Mouse (Mus musculus) liver, embryonic 15.5 days (tissue): ENCODE results near the gene Fbxw18. TPM values are rescaled to one million over a fixed set of nuclear protein-coding genes. Genes with fewer than 3 reads are reported as not detected.
"Not testable (repeated sequence)": the region's sequence is repeated elsewhere in the genome, so short reads cannot be mapped to it uniquely, and the experiment has no call there.

ENCODE experiments used
- ATAC-seq: fragments of 200-750 bp; cut with Nextera tagmentation; 2 replicates; pipeline ENCODE4 v1.8.0; 2017; ENCODE audit warnings: moderate number of reproducible peaks, mild to moderate bottlenecking, moderate library complexity; ENCODE audit not compliant: insufficient read depth
- H3K27ac ChIP-seq: fragments of 300-500 bp; sonication (generic); replicated peaks from 2 replicates; pipeline ENCODE4 v1.5.1; 2015; ENCODE audit warnings: mild to moderate bottlenecking, inconsistent platforms
- H3K27me3 ChIP-seq: fragments of 300-500 bp; sonication (generic); 2 replicates; pipeline ENCODE4 v1.6.1; 2015; ENCODE audit warnings: mild to moderate bottlenecking, inconsistent platforms
- H3K36me3 ChIP-seq: fragments of 300-500 bp; sonication (generic); replicated peaks from 2 replicates; pipeline ENCODE4 v1.6.1; 2015; ENCODE audit warnings: moderate library complexity, mild to moderate bottlenecking, inconsistent platforms
- H3K4me1 ChIP-seq: fragments of 300-500 bp; sonication (generic); replicated peaks from 2 replicates; pipeline ENCODE4 v1.6.1; 2015; ENCODE audit warnings: inconsistent platforms
- H3K4me2 ChIP-seq: fragments of 300-500 bp; sonication (generic); 2 replicates; pipeline ENCODE4 v1.6.1; 2015; ENCODE audit warnings: moderate library complexity, mild to moderate bottlenecking, inconsistent platforms
- H3K4me3 ChIP-seq: fragments of 300-500 bp; sonication (generic); replicated peaks from 2 replicates; pipeline ENCODE4 v1.5.1; 2015; ENCODE audit warnings: mild to moderate bottlenecking, inconsistent platforms
- H3K9ac ChIP-seq: fragments of 300-500 bp; sonication (generic); 2 replicates; pipeline ENCODE4 v1.6.1; 2015; ENCODE audit warnings: moderate library complexity, mild to moderate bottlenecking, inconsistent platforms
- H3K9me3 ChIP-seq: fragments of 300-500 bp; sonication (generic); replicated peaks from 2 replicates; pipeline ENCODE4 v1.6.1; 2016; ENCODE audit warnings: inconsistent platforms
- WGBS: fragments of 180-500 bp; shearing (Covaris S2); methylation state at CpG from one replicate; pipeline ENCODE4 v1.1.7; 2015; ENCODE audit warnings: mixed read lengths; ENCODE audit not compliant: insufficient replicate concordance; 5-methylcytosine and 5-hydroxymethylcytosine counted together
- polyA plus RNA-seq: library from polyadenylated mRNA; unstranded; fragments of >200 nt; fragmentation: Nextera tagmentation; extraction: Ambion mirVana; gene quantifications from 2 replicates; pipeline ENCODE4 v1.2.1, GENCODE M21; 2015

Fbxw18 gene
- polyA plus RNA-seq = not detected in 2 replicates

DNA sequence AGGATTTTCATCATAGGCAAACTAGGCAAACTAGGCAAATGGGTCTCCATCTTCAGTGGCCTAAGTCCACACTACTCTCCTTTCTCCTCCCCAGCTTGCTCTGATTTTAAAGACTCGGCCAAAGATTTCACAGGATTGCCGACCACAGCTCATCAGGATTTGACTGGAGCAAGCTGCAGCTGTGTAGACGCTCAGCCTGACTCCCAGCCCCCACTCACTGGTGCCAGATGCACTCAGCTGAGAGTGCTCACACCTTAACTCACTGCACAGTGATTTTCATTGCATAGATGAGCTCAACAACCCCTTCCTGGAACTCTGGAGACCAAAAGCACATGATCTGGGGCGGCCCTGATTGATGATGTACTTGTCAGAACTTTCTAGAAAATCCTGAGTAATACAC is at the start of gene Fbxw18:
Gene Fbxw18, minus strand, starts transcription at position 101 of the 400 bp plus-strand sequence.
- not testable (repeated sequence) for H3K4me3 ChIP-seq, H3K27me3 ChIP-seq, H3K9ac ChIP-seq, H3K4me1 ChIP-seq, H3K9me3 ChIP-seq, H3K36me3 ChIP-seq, ATAC-seq, H3K27ac ChIP-seq, H3K4me2 ChIP-seq
- WGBS = 54% methylated on average over 4 of the region's 4 CpGs

DNA sequence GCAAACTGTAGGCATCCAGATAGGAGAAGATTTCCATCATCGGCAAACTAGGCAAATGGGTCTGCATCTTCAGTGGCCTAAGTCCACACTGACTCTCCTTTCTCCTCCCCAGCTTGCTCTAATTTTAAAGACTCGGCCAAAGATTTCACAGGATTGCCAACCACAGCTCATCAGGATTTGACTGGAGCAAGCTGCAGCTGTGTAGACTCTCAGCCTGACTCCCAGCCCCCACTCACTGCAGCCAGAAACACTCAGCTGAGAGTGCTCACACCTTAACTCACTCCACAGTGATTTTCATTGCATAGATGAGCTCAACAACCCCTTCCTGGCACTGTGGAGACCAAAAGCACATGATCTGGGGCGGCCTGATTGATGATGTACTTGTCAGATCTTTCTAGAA is 43.5 kb upstream of the Fbxw18 start, which contains the start of gene Fbxw26:
Gene Fbxw26, minus strand, starts transcription at position 101 of the 400 bp plus-strand sequence.
- not testable (repeated sequence) for H3K4me1 ChIP-seq, ATAC-seq

DNA sequence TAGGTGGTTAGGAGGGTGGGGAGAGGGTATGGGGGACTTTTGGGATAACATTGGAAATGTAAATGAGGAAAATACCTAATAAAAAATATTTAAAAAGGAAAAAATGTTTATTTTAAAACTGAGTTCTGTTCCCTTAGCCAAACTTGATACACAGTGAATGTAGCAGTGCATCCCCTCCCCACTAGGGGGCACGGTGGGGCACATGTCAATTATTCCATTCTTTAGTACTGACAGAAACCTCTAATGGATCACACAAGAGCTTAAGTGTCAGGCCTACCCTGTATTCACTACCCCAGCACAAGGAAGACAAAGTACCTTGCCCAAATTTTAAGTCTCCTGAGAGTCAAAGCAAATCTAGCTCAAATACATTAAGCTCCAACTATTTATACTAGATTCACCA is 17.2 kb downstream of the Fbxw18 start:
- Histone ChIP-seq H3K9ac (no peak overlapping the region), H3K4me3 (no peak overlapping the region), H3K36me3 (no peaks in the 10 kb centered on the region), H3K4me2 (no peak overlapping the region), H3K4me1 (no peaks in the 10 kb centered on the region), H3K9me3 (no peaks in the 10 kb centered on the region), H3K27ac (no peak overlapping the region), H3K27me3 (no peaks in the 10 kb centered on the region)
- no peak for ATAC-seq
- 5% methylated on average over 1 of the region's 1 CpGs for WGBS

More for the DNA sequence above, 43.5 kb upstream of the Fbxw18 start, which contains the start of gene Fbxw26:
- H3K27ac ChIP-seq, H3K4me2 ChIP-seq, H3K9me3 ChIP-seq, H3K4me3 ChIP-seq, H3K9ac ChIP-seq, H3K27me3 ChIP-seq, H3K36me3 ChIP-seq: not testable (repeated sequence)
- WGBS = 65% methylated on average over 3 of the region's 3 CpGs

DNA sequence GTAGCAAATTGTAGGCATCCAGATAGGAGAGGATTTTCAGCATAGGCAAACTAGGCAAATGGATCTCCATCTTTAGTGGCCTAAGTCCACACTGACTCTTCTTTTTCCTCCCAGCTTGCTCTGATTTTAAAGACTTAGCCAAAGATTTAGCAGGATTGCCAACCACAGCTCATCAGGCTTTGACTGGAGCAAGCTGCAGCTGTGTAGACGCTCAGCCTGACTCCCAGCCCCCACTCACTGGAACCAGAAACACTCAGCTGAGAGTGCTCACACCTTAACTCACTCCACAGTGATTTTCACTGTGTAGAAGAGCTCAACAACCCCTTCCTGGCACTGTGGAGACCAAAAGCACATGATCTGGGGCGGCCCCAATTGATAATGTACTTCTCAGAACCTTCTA is 37.9 kb downstream of the Fbxw18 start, which contains the start of gene Fbxw25:
Gene Fbxw25, minus strand, starts transcription at position 101 of the 400 bp plus-strand sequence.
- not testable (repeated sequence) for H3K27ac ChIP-seq, H3K4me3 ChIP-seq, H3K9ac ChIP-seq, ATAC-seq, H3K9me3 ChIP-seq, H3K4me2 ChIP-seq, H3K36me3 ChIP-seq, H3K27me3 ChIP-seq, H3K4me1 ChIP-seq
- 37% methylated on average over 2 of the region's 2 CpGs for WGBS

Other genes with a start within 250 kb of the Fbxw18 start
- gene Fbxw19, start 206.8 kb downstream of the Fbxw18 start, polyA plus RNA-seq = not detected in 2 replicates
- gene Fbxw15, start 134.4 kb downstream of the Fbxw18 start, polyA plus RNA-seq = 0.09 TPM in 1 of 2 replicates, not detected in the other
- gene Fbxw24, start 76.6 kb downstream of the Fbxw18 start, polyA plus RNA-seq = not detected in 2 replicates
- not detected in 2 replicates for gene Fbxw25, start 38.0 kb downstream of the Fbxw18 start, polyA plus RNA-seq
- gene Fbxw26, start 43.4 kb upstream of the Fbxw18 start, polyA plus RNA-seq = not detected in 2 replicates
- not detected in 2 replicates for gene Fbxw27, start 88.0 kb upstream of the Fbxw18 start, polyA plus RNA-seq
- not detected in 2 replicates for gene Spink8, start 109.6 kb upstream of the Fbxw18 start, polyA plus RNA-seq
- gene Nme6, start 130.0 kb upstream of the Fbxw18 start, polyA plus RNA-seq = 51.1 and 55.1 TPM in 2 replicates
- gene Camp, start 146.9 kb upstream of the Fbxw18 start, polyA plus RNA-seq = 281 and 299 TPM in 2 replicates
- 12.7 and 13.3 TPM in 2 replicates for gene Cdc25a, start 172.9 kb upstream of the Fbxw18 start, polyA plus RNA-seq
- 11.9 and 12.7 TPM in 2 replicates for gene Map4, start 228.8 kb upstream of the Fbxw18 start, polyA plus RNA-seq